Mouse (Mus musculus): ENCODE measurements around the gene Myrf. TPM values are rescaled to one million over a fixed set of nuclear protein-coding genes. Genes with fewer than 3 reads are reported as not detected.
A peak's percentile ranks its signal among the peaks of the same experiment; 100 is the strongest.

The Myrf gene
- polyA plus RNA-seq, 1 experiment from 2014 or later, result 0.55 TPM

- Histone ChIP-seq H3K4me1 (peaks cover 41% of the 10 kb centered on the region), H3K9me3 (no peaks in the 10 kb centered on the region), H3K4me2 (no peak overlapping the region), H3K9ac (no peak overlapping the region), H3K4me3 (no peak overlapping the region), H3K27ac (no peak overlapping the region), H3K36me3 (no peaks in the 10 kb centered on the region), H3K27me3 (peaks cover 5% of the 10 kb centered on the region; the same call in 1 of the 2 replicates)
- ATAC-seq (ENCODE audit: insufficient number of reproducible peaks, low FRiP score, low TSS enrichment, low read depth), result no peak
- WGBS, result 26% methylated on average over 5 of the region's 5 CpGs
Measured at GRCm38 (mm10) chr19:10274056-10274455, 33.5 kb upstream of the Myrf start.

GRCm38 (mm10) chr19:10272746-10273145, 32.2 kb upstream of the Myrf start:
- no peak for ATAC-seq (ENCODE audit: insufficient number of reproducible peaks, low FRiP score, low TSS enrichment, low read depth)
- WGBS, result 30% methylated on average over 11 of the region's 11 CpGs
- Histone ChIP-seq H3K4me1 (peaks cover 28% of the 10 kb centered on the region), H3K9ac (no peak overlapping the region), H3K27ac (no peak overlapping the region), H3K36me3 (no peaks in the 10 kb centered on the region), H3K9me3 (no peaks in the 10 kb centered on the region), H3K4me2 (peak overlapping the region; percentile 24; the same call in 1 of the 2 replicates), H3K4me3 (no peak overlapping the region), H3K27me3 (peaks cover 5% of the 10 kb centered on the region; the same call in 1 of the 2 replicates)

- Histone ChIP-seq H3K4me3 (no peak overlapping the region), H3K36me3 (no peaks in the 10 kb centered on the region), H3K4me1 (peaks cover 30% of the 10 kb centered on the region), H3K9ac (no peak overlapping the region), H3K27me3 (peaks cover 2% of the 10 kb centered on the region; the same call in 1 of the 2 replicates), H3K9me3 (no peaks in the 10 kb centered on the region), H3K27ac (no peak overlapping the region), H3K4me2 (no peak overlapping the region)
- WGBS, result 88% methylated on average over 7 of the region's 7 CpGs
- ATAC-seq (ENCODE audit: insufficient number of reproducible peaks, low FRiP score, low TSS enrichment, low read depth), result no peak
Measured at GRCm38 (mm10) chr19:10271592-10271991, 31.0 kb upstream of the Myrf start.

GRCm38 (mm10) chr19:10270356-10270755, 29.8 kb upstream of the Myrf start:
- H3K36me3 ChIP-seq, result no peaks in the 10 kb centered on the region
- 79% methylated on average over 5 of the region's 5 CpGs for WGBS
- ATAC-seq (ENCODE audit: insufficient number of reproducible peaks, low FRiP score, low TSS enrichment, low read depth), result no peak
- H3K4me1 ChIP-seq, result peaks cover 36% of the 10 kb centered on the region
- H3K27me3 ChIP-seq, result no peaks in the 10 kb centered on the region
- H3K9me3 ChIP-seq, result no peaks in the 10 kb centered on the region
- H3K27ac ChIP-seq, result no peak overlapping the region
- no peak overlapping the region for H3K4me3 ChIP-seq
- H3K4me2 ChIP-seq, result no peak overlapping the region
- no peak overlapping the region for H3K9ac ChIP-seq

GRCm38 (mm10) chr19:10268851-10269250, 28.3 kb upstream of the Myrf start:
- H3K27me3 ChIP-seq, result 0 out of 2 replicates have a peak, but pooled peaks cover 7% of the 10 kb centered on the region
- no peaks in the 10 kb centered on the region for H3K36me3 ChIP-seq
- H3K4me1 ChIP-seq, result peaks cover 30% of the 10 kb centered on the region
- H3K4me2 ChIP-seq, result no peak overlapping the region
- H3K9ac ChIP-seq, result no peak overlapping the region
- no peak overlapping the region for H3K4me3 ChIP-seq
- no peaks in the 10 kb centered on the region for H3K9me3 ChIP-seq
- no peak for ATAC-seq (ENCODE audit: insufficient number of reproducible peaks, low FRiP score, low TSS enrichment, low read depth)
- WGBS, result 71% methylated on average over 15 of the region's 15 CpGs
- H3K27ac ChIP-seq, result no peak overlapping the region

GRCm38 (mm10) chr19:10267953-10268352, 27.4 kb upstream of the Myrf start:
- H3K4me3 ChIP-seq, result no peak overlapping the region
- peaks cover 21% of the 10 kb centered on the region for H3K4me1 ChIP-seq
- H3K27me3 ChIP-seq, result peaks cover 14% of the 10 kb centered on the region; the same call in 1 of the 2 replicates
- no peak overlapping the region for H3K9ac ChIP-seq
- no peaks in the 10 kb centered on the region for H3K36me3 ChIP-seq
- H3K9me3 ChIP-seq, result no peaks in the 10 kb centered on the region
- no peak for ATAC-seq (ENCODE audit: insufficient number of reproducible peaks, low FRiP score, low TSS enrichment, low read depth)
- no peak overlapping the region for H3K4me2 ChIP-seq
- no peak overlapping the region for H3K27ac ChIP-seq
- 89% methylated on average over 10 of the region's 10 CpGs for WGBS

- Histone ChIP-seq H3K9me3 (no peaks in the 10 kb centered on the region), H3K4me1 (peaks cover 14% of the 10 kb centered on the region), H3K27ac (peak overlapping the region; percentile 43; the same call in 1 of the 2 replicates), H3K36me3 (0 out of 2 replicates have a peak, but pooled peaks cover 5% of the 10 kb centered on the region), H3K9ac (no peak overlapping the region), H3K4me3 (no peak overlapping the region), H3K4me2 (no peak overlapping the region), H3K27me3 (peaks cover 23% of the 10 kb centered on the region)
- ATAC-seq (ENCODE audit: insufficient number of reproducible peaks, low FRiP score, low TSS enrichment, low read depth), result no peak
- WGBS, result 21% methylated on average over 15 of the region's 15 CpGs
Measured at GRCm38 (mm10) chr19:10267057-10267456, 26.5 kb upstream of the Myrf start.

GRCm38 (mm10) chr19:10266196-10266850, 25.8 kb upstream of the Myrf start:
- ATAC-seq (ENCODE audit: insufficient number of reproducible peaks, low FRiP score, low TSS enrichment, low read depth), result no peak; the same call in 1 of the 2 replicates
- 0 out of 2 replicates have a peak, but pooled peaks cover 5% of the 10 kb centered on the region for H3K36me3 ChIP-seq
- H3K27me3 ChIP-seq, result peaks cover 27% of the 10 kb centered on the region
- H3K9ac ChIP-seq, result no peak overlapping the region
- H3K4me1 ChIP-seq, result peaks cover 14% of the 10 kb centered on the region
- 16% methylated on average over 14 of the region's 14 CpGs for WGBS
- no peaks in the 10 kb centered on the region for H3K9me3 ChIP-seq
- no peak overlapping the region for H3K4me3 ChIP-seq
- H3K4me2 ChIP-seq, result no peak overlapping the region
- peak overlapping the region; percentile 43; the same call in 1 of the 2 replicates for H3K27ac ChIP-seq

- 45% methylated on average over 7 of the region's 7 CpGs for WGBS
- no peak overlapping the region for H3K4me2 ChIP-seq
- H3K4me1 ChIP-seq, result peaks cover 6% of the 10 kb centered on the region
- H3K36me3 ChIP-seq, result 0 out of 2 replicates have a peak, but pooled peaks cover 7% of the 10 kb centered on the region
- no peak overlapping the region for H3K9ac ChIP-seq
- ATAC-seq (ENCODE audit: insufficient number of reproducible peaks, low FRiP score, low TSS enrichment, low read depth), result no peak
- no peak overlapping the region for H3K4me3 ChIP-seq
- H3K9me3 ChIP-seq, result no peaks in the 10 kb centered on the region
- H3K27me3 ChIP-seq, result peaks cover 34% of the 10 kb centered on the region
- no peak overlapping the region for H3K27ac ChIP-seq
Measured at GRCm38 (mm10) chr19:10261369-10261768, 20.8 kb upstream of the Myrf start.

- no peak; the same call in 1 of the 2 replicates for ATAC-seq (ENCODE audit: insufficient number of reproducible peaks, low FRiP score, low TSS enrichment, low read depth)
- H3K4me2 ChIP-seq, result no peak overlapping the region
- H3K4me1 ChIP-seq, result 0 out of 2 replicates have a peak, but pooled peaks cover 3% of the 10 kb centered on the region
- 0 out of 2 replicates have a peak, but pooled peaks cover 9% of the 10 kb centered on the region for H3K36me3 ChIP-seq
- H3K27ac ChIP-seq, result no peak overlapping the region
- H3K9me3 ChIP-seq, result no peaks in the 10 kb centered on the region
- 17% methylated on average over 6 of the region's 6 CpGs for WGBS
- H3K27me3 ChIP-seq, result peaks cover 23% of the 10 kb centered on the region
- H3K4me3 ChIP-seq, result no peak overlapping the region
- no peak overlapping the region for H3K9ac ChIP-seq
Measured at GRCm38 (mm10) chr19:10258279-10259011, 17.9 kb upstream of the Myrf start.

- 39% methylated on average over 20 of the region's 20 CpGs for WGBS
- peaks cover 9% of the 10 kb centered on the region; the same call in 1 of the 2 replicates for H3K36me3 ChIP-seq
Measured at GRCm38 (mm10) chr19:10248128-10248527, 7.6 kb upstream of the Myrf start.

GRCm38 (mm10) chr19:10247165-10247564, 6.6 kb upstream of the Myrf start:
- no peak overlapping the region for H3K4me3 ChIP-seq
- WGBS, result 23% methylated on average over 6 of the region's 6 CpGs
- no peak overlapping the region for H3K9ac ChIP-seq
- H3K9me3 ChIP-seq, result no peaks in the 10 kb centered on the region
- no peak overlapping the region for H3K27ac ChIP-seq
- peaks cover 9% of the 10 kb centered on the region; the same call in 1 of the 2 replicates for H3K36me3 ChIP-seq
- H3K27me3 ChIP-seq, result 0 out of 2 replicates have a peak, but pooled peaks cover 6% of the 10 kb centered on the region
- H3K4me1 ChIP-seq, result peaks cover 18% of the 10 kb centered on the region
- no peak for ATAC-seq (ENCODE audit: insufficient number of reproducible peaks, low FRiP score, low TSS enrichment, low read depth)
- H3K4me2 ChIP-seq, result no peak overlapping the region

More at GRCm38 (mm10) chr19:10248128-10248527, 7.6 kb upstream of the Myrf start:
- Histone ChIP-seq H3K27ac (no peak overlapping the region), H3K27me3 (peaks cover 9% of the 10 kb centered on the region; the same call in 1 of the 2 replicates), H3K4me3 (no peak overlapping the region), H3K9me3 (no peaks in the 10 kb centered on the region), H3K9ac (no peak overlapping the region), H3K4me2 (no peak overlapping the region), H3K4me1 (peaks cover 15% of the 10 kb centered on the region)
- no peak for ATAC-seq (ENCODE audit: insufficient number of reproducible peaks, low FRiP score, low TSS enrichment, low read depth)

Measured in limb, embryonic 15.5 days (tissue).